Mouse (Mus musculus) urinary bladder, postnatal 25 days (tissue): Measurements from ENCODE around the gene Gm9573.

Source experiments
- DNase-seq: peaks from one replicate; pipeline ENCODE4 v3.0.0; 2022; ENCODE audit warnings: low spot score

Gm9573 gene

GRCm38 (mm10) chr17:35594456-35594855 lies 32.0 kb downstream of the Gm9573 start:
- DNase-seq, result no peak

GRCm38 (mm10) chr17:35593786-35594185 lies 32.7 kb downstream of the Gm9573 start:
- no peak for DNase-seq

- no peak for DNase-seq
Observed at GRCm38 (mm10) chr17:35592131-35592530, 34.3 kb downstream of the Gm9573 start.

- no peak for DNase-seq
Observed at GRCm38 (mm10) chr17:35591731-35592130, 34.7 kb downstream of the Gm9573 start.

GRCm38 (mm10) chr17:35591219-35591578 lies 35.2 kb downstream of the Gm9573 start:
- DNase-seq, result no peak

GRCm38 (mm10) chr17:35590410-35591218 lies 35.8 kb downstream of the Gm9573 start:
- DNase-seq, result peak; percentile 83

GRCm38 (mm10) chr17:35588387-35588786 lies 38.0 kb downstream of the Gm9573 start:
- DNase-seq, result no peak

GRCm38 (mm10) chr17:35587291-35587690 lies 39.1 kb downstream of the Gm9573 start:
- DNase-seq, result no peak

GRCm38 (mm10) chr17:35584330-35584937 lies 42.0 kb downstream of the Gm9573 start:
- peak; percentile 89 for DNase-seq

GRCm38 (mm10) chr17:35582900-35583299 lies 43.5 kb downstream of the Gm9573 start:
- DNase-seq, result no peak

- peak; percentile 83 for DNase-seq
Observed at GRCm38 (mm10) chr17:35578211-35578610, 48.2 kb downstream of the Gm9573 start.

- DNase-seq, result no peak
Observed at GRCm38 (mm10) chr17:35571477-35571876, 55.0 kb downstream of the Gm9573 start.

GRCm38 (mm10) chr17:35570836-35571235 lies 55.6 kb downstream of the Gm9573 start:
- no peak for DNase-seq

GRCm38 (mm10) chr17:35569091-35569944 lies 57.1 kb downstream of the Gm9573 start:
- no peak for DNase-seq
